Mouse (Mus musculus): ENCODE data around the gene Tacc3.

Tacc3 gene

DNA sequence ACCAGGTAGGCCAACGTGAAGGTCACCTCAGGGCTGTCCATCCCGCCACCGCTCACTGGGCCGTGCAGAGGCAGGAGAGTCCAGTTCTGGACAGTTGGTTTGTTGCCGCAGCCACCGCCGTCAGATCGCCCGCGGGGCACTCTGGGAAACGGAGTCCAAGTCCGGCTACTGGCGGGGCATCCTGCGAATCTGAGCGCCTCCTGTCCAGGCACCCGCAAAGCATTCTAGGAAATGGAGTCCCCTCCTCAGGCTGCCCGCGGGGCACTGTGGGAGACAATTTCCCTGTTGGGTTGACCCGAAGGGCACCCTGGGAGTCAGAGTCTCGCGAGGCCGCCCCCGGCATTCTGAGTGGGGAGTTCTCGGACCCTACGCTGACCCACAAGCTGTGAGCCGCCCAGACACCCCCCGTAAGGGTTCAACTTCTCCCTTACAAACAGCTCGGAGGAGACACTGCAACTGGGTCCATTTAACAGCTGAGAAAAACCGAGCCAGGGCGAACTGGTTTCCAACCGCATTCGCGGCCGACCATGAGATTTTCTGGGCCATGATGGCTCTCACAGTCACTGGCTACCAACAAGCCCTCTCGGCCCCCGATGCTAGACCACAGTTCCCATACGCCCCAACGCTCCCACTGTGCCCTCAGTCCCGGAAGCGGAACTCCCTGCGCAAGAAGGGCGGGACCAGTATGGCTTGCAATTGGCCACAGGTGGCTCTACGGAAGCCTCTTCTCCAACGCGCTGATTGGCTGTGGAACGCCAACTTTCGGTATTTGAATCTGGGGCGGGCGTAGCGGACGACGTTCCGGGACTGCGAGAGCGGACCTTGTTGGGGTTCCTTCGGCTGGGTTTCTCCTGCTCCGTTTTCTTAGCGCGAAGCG, at the start of gene Tacc3, which contains the start of gene Tmem129:
Tacc3 (plus strand) TSS at position 342 of the 877 bp plus-strand sequence.
Tmem129 (minus strand) TSS at position 630 of the 877 bp plus-strand sequence.
- TF ChIP-seq CTCF (conservative IDR thresholded peaks at IDR 0.05; ENCODE audit: low read length) (no peak), NANOG (IDR thresholded peaks at IDR 0.05; ENCODE audit: borderline replicate concordance, low read length) (no peak), POU5F1 (IDR thresholded peaks at IDR 0.05; ENCODE audit: borderline replicate concordance, low read length) (no peak)

DNA sequence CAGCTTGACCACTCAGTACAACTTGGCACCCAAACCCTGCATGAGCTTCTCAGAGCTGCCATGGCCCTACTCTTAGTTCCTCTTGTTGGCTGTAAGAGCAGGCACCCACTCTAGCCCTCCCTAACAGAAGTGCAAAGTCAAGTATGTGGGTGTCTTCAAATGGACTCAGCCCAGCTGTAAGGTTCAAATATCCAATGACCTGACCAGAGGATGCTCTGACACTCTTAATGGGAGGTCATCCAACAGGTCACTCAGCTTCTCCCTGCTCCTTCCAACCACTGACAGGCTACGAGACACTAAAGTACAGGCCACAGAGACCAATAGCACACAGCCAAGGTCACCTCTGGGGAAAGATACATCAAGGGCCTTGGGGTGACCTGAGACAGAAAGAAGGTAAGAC, 48.7 kb upstream of the Tacc3 start:
- Histone ChIP-seq H3K36me3 (ENCODE audit: insufficient read depth, low read length) (peaks cover 92% of the 10 kb centered on the region), H3K4me1 (replicated peaks; ENCODE audit: low read depth, low read length) (no peaks in the 10 kb centered on the region), H3K9me3 (ENCODE audit: low read length) (no peaks in the 10 kb centered on the region), H3K27me3 (ENCODE audit: insufficient read depth, low read length) (0 out of 2 replicates have a peak, but pooled peaks cover 18% of the 10 kb centered on the region), H3K4me3 (replicated peaks; ENCODE audit: low read length) (no peak overlapping the region)
- no peak for TF ChIP-seq CTCF (conservative IDR thresholded peaks at IDR 0.05; ENCODE audit: low read length)
- TF ChIP-seq NANOG (IDR thresholded peaks at IDR 0.05; ENCODE audit: borderline replicate concordance, low read length), result no peak
- no peak for TF ChIP-seq POU5F1 (IDR thresholded peaks at IDR 0.05; ENCODE audit: borderline replicate concordance, low read length)

More for the DNA sequence above, at the start of gene Tacc3, which contains the start of gene Tmem129:
- Histone ChIP-seq H3K4me3 (replicated peaks; ENCODE audit: low read length) (peak within 1 kb of the TSS; percentile 95), H3K27me3 (ENCODE audit: insufficient read depth, low read length) (no peaks in the 10 kb centered on the region), H3K4me1 (replicated peaks; ENCODE audit: low read depth, low read length) (peaks cover 63% of the 10 kb centered on the region), H3K9me3 (ENCODE audit: low read length) (no peaks in the 10 kb centered on the region), H3K36me3 (ENCODE audit: insufficient read depth, low read length) (peaks cover 67% of the 10 kb centered on the region)

DNA sequence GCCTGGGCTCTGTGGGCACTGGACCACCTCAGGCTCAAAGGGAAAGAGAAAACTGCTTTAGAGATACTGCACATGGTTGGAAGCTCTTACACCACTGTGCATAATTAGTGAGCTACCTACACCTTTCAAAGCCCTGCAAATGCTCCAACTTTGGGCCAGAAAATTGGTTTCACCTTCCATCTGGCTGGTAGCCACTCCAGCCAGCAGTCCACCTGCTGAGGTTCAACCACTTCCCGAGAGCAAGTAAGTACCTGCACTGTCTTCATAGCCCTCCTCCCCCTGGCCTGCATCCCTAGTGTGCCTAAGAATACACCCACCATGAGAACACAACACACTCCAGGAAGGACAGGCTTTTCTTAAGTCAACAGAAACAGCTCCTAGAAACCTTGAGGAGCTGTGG, 46.1 kb upstream of the Tacc3 start:
- Histone ChIP-seq H3K36me3 (ENCODE audit: insufficient read depth, low read length) (peaks cover 83% of the 10 kb centered on the region), H3K4me1 (replicated peaks; ENCODE audit: low read depth, low read length) (no peaks in the 10 kb centered on the region), H3K4me3 (replicated peaks; ENCODE audit: low read length) (no peak overlapping the region), H3K27me3 (ENCODE audit: insufficient read depth, low read length) (0 out of 2 replicates have a peak, but pooled peaks cover 11% of the 10 kb centered on the region), H3K9me3 (ENCODE audit: low read length) (no peaks in the 10 kb centered on the region)
- TF ChIP-seq NANOG (IDR thresholded peaks at IDR 0.05; ENCODE audit: borderline replicate concordance, low read length) (no peak), POU5F1 (IDR thresholded peaks at IDR 0.05; ENCODE audit: borderline replicate concordance, low read length) (no peak), CTCF (conservative IDR thresholded peaks at IDR 0.05; ENCODE audit: low read length) (no peak)

DNA sequence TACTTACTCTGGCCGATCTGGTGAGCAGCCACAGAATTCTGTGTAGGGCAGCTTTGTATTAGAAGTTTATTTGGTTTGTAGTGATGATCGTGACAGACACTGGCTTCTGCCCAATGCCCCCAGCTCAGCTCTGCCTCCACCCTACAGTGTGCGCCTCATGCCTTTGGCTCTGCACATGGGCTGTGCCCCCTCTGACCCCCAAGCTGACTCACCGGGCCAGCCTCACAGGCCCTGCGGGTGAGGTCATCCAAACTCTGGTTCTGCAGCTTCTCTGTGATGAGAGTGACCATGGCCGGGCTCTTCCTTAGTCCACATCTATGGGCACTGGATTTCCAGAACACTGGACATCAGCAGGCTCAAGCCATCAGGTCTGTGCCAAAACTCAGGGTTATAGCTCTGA, 43.5 kb upstream of the Tacc3 start:
- Histone ChIP-seq H3K9me3 (ENCODE audit: low read length) (no peaks in the 10 kb centered on the region), H3K36me3 (ENCODE audit: insufficient read depth, low read length) (peaks cover 57% of the 10 kb centered on the region), H3K4me1 (replicated peaks; ENCODE audit: low read depth, low read length) (peaks cover 11% of the 10 kb centered on the region), H3K4me3 (replicated peaks; ENCODE audit: low read length) (no peak overlapping the region), H3K27me3 (ENCODE audit: insufficient read depth, low read length) (0 out of 2 replicates have a peak, but pooled peaks cover 5% of the 10 kb centered on the region)
- no peak for TF ChIP-seq NANOG (IDR thresholded peaks at IDR 0.05; ENCODE audit: borderline replicate concordance, low read length)
- TF ChIP-seq POU5F1 (IDR thresholded peaks at IDR 0.05; ENCODE audit: borderline replicate concordance, low read length), result no peak
- no peak for TF ChIP-seq CTCF (conservative IDR thresholded peaks at IDR 0.05; ENCODE audit: low read length)

DNA sequence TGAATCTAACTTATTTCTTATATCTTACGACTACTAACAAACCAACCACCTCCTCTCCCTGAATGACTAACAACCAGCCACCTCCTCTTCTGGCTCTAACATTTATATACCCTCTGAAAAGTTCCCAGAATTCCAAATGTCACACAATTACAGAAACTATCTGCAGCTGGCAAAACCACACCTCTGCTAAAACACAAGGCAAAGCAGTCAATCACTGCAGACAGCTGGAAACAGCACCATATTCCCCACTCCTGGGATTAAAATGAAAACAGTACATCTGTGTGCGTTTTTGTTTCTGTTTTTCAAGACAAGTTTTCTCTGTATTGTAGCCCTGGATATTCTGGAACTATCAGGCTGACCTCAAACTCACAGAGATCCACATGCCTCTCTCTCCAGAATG, 35.3 kb upstream of the Tacc3 start:
- H3K9me3 ChIP-seq (ENCODE audit: low read length), result no peaks in the 10 kb centered on the region
- no peak overlapping the region for H3K4me3 ChIP-seq (replicated peaks; ENCODE audit: low read length)
- H3K27me3 ChIP-seq (ENCODE audit: insufficient read depth, low read length), result no peaks in the 10 kb centered on the region
- H3K4me1 ChIP-seq (replicated peaks; ENCODE audit: low read depth, low read length), result peaks cover 39% of the 10 kb centered on the region
- TF ChIP-seq NANOG (IDR thresholded peaks at IDR 0.05; ENCODE audit: borderline replicate concordance, low read length), result no peak
- H3K36me3 ChIP-seq (ENCODE audit: insufficient read depth, low read length), result peaks cover 57% of the 10 kb centered on the region

DNA sequence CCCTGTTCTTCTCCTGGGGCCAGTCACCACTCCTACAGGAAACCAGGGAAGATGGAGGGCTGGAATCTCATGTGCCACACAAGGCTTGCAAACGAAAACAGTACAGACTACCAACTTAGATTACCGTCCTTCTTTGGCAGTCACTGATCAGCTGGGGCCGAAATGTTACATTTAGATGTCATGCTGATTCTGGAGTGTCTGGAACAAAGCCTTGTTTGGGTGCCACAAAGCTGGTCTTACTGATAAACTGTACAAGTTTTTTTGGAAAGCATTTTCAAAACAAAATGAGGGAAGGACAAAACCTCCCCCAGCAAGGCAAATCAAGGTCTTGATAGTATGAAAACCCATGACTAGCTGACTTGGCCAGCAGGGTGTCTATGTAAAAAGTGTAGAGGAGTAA, 34.2 kb upstream of the Tacc3 start:
- Histone ChIP-seq H3K4me1 (replicated peaks; ENCODE audit: low read depth, low read length) (peaks cover 44% of the 10 kb centered on the region), H3K36me3 (ENCODE audit: insufficient read depth, low read length) (peaks cover 57% of the 10 kb centered on the region), H3K27me3 (ENCODE audit: insufficient read depth, low read length) (no peaks in the 10 kb centered on the region), H3K9me3 (ENCODE audit: low read length) (no peaks in the 10 kb centered on the region), H3K4me3 (replicated peaks; ENCODE audit: low read length) (no peak overlapping the region)
- TF ChIP-seq NANOG (IDR thresholded peaks at IDR 0.05; ENCODE audit: borderline replicate concordance, low read length) (no peak), CTCF (conservative IDR thresholded peaks at IDR 0.05; ENCODE audit: low read length) (no peak)

DNA sequence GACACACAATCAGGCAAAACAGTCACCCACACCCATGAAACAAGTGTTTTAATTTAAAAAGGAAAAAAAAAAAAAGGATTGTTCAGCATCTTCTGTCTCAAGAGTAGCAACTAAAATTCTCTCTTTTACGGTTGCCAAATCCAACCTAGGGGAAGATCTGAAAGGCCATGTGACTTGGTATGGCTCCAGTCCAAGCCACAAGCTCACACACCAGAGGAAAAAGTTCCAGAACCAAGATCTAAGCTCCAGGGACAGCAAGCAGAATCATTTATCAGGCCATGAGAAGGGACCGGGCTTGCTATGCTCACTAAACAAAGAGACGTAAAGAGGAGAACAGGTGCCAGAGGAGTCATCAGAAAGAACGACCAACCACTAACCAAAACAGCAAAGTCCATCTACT, 30.0 kb upstream of the Tacc3 start:
- H3K4me1 ChIP-seq (replicated peaks; ENCODE audit: low read depth, low read length), result peaks cover 38% of the 10 kb centered on the region
- no peaks in the 10 kb centered on the region; the same call in 1 of the 2 replicates for H3K27me3 ChIP-seq (ENCODE audit: insufficient read depth, low read length)
- H3K4me3 ChIP-seq (replicated peaks; ENCODE audit: low read length), result peak overlapping the region; percentile 95; the same call in 1 of the 2 replicates
- H3K36me3 ChIP-seq (ENCODE audit: insufficient read depth, low read length), result peaks cover 34% of the 10 kb centered on the region
- H3K9me3 ChIP-seq (ENCODE audit: low read length), result no peaks in the 10 kb centered on the region
- no peak for TF ChIP-seq CTCF (conservative IDR thresholded peaks at IDR 0.05; ENCODE audit: low read length)
- TF ChIP-seq NANOG (IDR thresholded peaks at IDR 0.05; ENCODE audit: borderline replicate concordance, low read length), result no peak
- no peak for TF ChIP-seq POU5F1 (IDR thresholded peaks at IDR 0.05; ENCODE audit: borderline replicate concordance, low read length)

DNA sequence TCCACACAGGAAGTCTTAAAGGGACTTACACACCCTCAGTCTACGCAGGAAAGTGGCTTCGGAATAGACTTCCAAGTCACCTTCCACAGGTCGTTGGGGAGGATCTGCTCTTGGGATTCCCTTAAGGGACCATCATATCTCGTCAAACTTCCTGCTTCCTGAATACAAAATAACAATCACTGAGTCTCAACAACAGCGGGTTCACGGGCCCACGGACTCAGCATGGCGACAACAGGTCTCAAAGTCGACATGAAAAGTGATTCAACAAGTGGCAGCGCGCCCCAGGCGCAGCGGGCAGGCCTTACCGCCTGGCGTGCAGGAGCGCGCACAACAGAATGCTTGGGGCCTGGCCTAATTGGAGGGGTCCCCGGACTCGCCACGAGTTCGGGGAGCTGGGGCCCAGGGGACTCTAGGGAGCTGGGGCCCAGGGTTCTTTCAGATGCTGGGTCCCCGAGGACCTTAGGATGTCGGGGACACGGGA, 29.1 kb upstream of the Tacc3 start:
- no peaks in the 10 kb centered on the region; the same call in 1 of the 2 replicates for H3K27me3 ChIP-seq (ENCODE audit: insufficient read depth, low read length)
- H3K4me3 ChIP-seq (replicated peaks; ENCODE audit: low read length), result peak overlapping the region; percentile 95
- peaks cover 26% of the 10 kb centered on the region for H3K36me3 ChIP-seq (ENCODE audit: insufficient read depth, low read length)
- no peaks in the 10 kb centered on the region for H3K9me3 ChIP-seq (ENCODE audit: low read length)
- no peak for TF ChIP-seq NANOG (IDR thresholded peaks at IDR 0.05; ENCODE audit: borderline replicate concordance, low read length)
- TF ChIP-seq CTCF (conservative IDR thresholded peaks at IDR 0.05; ENCODE audit: low read length), result no peak
- no peak for TF ChIP-seq POU5F1 (IDR thresholded peaks at IDR 0.05; ENCODE audit: borderline replicate concordance, low read length)
- peaks cover 33% of the 10 kb centered on the region for H3K4me1 ChIP-seq (replicated peaks; ENCODE audit: low read depth, low read length)

All from E14TG2a.4 (cell line).